Mouse (Mus musculus): ENCODE measurements at regions not wholly inside any gene's neighbourhood (a gene's known extent, or its start where the extent isn't known, plus 50 kb on each side); places are given as distances from the start of the nearest gene placed in this dataset.

- TF ChIP-seq POLR2A (IDR thresholded peaks at IDR 0.05; ENCODE audit: control insufficient read depth, extremely low read depth, insufficient read depth, low read length, poor library complexity): no peak
- TF ChIP-seq CTCF (IDR thresholded peaks at IDR 0.05; ENCODE audit: borderline replicate concordance, control insufficient read depth, extremely low read depth, insufficient read depth, low read length, poor library complexity): peak; percentile 22; the same call in 1 of the 2 replicates
Measured at GRCm38 (mm10) chr7:63998995-63999960, 60.6 kb upstream of the Klf13 start.
